Mouse (Mus musculus) testis, adult 2 months (tissue): ENCODE measurements at regions not wholly inside any gene's neighbourhood (a gene's known extent, or its start where the extent isn't known, plus 50 kb on each side); places are given as distances from the start of the nearest gene placed in this dataset.

Experiments used
- CTCF ChIP-seq: fragments of 200-500 bp; IDR thresholded peaks from 2 replicates; pipeline ENCODE4 v1.5.1; 2012; ENCODE audit warnings: low read depth, mild to moderate bottlenecking, inconsistent platforms, low read length, moderate library complexity; ENCODE audit not compliant: control insufficient read depth, insufficient read depth, insufficient replicate concordance
- POLR2A ChIP-seq: fragments of 200-500 bp; IDR thresholded peaks from 2 replicates; pipeline ENCODE4 v1.6.1; 2012; ENCODE audit warnings: low read depth, mild to moderate bottlenecking, inconsistent platforms, low read length, moderate library complexity; ENCODE audit not compliant: control insufficient read depth

GRCm38 (mm10) chr13:83726346-83726975 lies 222.6 kb downstream of the Mef2c start:
- TF ChIP-seq CTCF (no peak), POLR2A (no peak)
